ENCODE assay signal across 24 mouse cellular contexts in the genomic region with DNA sequence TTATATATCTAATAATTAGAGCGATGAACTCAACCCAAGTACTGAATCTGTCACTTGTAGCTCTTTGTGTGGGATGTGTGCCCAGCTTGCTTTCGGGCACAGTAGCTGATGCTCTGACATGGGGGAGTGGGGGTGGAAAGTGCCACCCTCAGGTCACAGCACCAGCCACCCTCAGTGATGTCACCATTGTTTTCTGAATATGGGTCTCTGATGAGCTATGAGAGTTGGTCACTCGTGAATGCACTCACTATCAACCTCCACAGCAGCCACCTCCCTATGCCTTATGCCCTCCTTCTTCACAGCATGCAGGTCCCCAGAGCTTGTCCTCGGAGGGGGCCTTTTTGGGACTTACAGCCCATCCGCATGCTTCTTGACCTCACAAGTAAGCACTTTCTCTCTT.
"Had no signal": no experiment of that assay in that cellular context is flagged by ENCODE, and none has a peak within 500 bp of the region (broad histone marks: within the 10 kb centered on the region; RNA-seq: fewer than 3 reads in every experiment).

No protein-coding gene starts in this region.

- H3K4me1 ChIP-seq: embryonic facial prominence, embryonic 10.5 days; embryonic facial prominence, embryonic 12.5 days had no signal

- H3K9me3 ChIP-seq: embryonic facial prominence, embryonic 10.5 days; embryonic facial prominence, embryonic 12.5 days; embryonic facial prominence, embryonic 13.5 days; embryonic facial prominence, embryonic 15.5 days; forebrain, embryonic 12.5 days; forebrain, embryonic 13.5 days; forebrain, embryonic 15.5 days had no signal

- H3K9ac ChIP-seq: embryonic facial prominence, embryonic 12.5 days; embryonic facial prominence, embryonic 13.5 days; embryonic facial prominence, embryonic 15.5 days; forebrain, embryonic 12.5 days; forebrain, embryonic 13.5 days; forebrain, embryonic 15.5 days; forebrain, postnatal 0 days had no signal

- H3K27ac ChIP-seq: embryonic facial prominence, embryonic 10.5 days; embryonic facial prominence, embryonic 12.5 days; embryonic facial prominence, embryonic 13.5 days; embryonic facial prominence, embryonic 15.5 days; forebrain, embryonic 12.5 days; forebrain, embryonic 15.5 days; gastrocnemius, adult 2 months; heart, adult 2 months had no signal

- ATAC-seq: forebrain, embryonic 13.5 days; forebrain, embryonic 15.5 days; forebrain, embryonic 16.5 days; forebrain, postnatal 0 days had no signal

- H3K4me2 ChIP-seq: embryonic facial prominence, embryonic 12.5 days; embryonic facial prominence, embryonic 13.5 days; embryonic facial prominence, embryonic 15.5 days; forebrain, embryonic 12.5 days; forebrain, embryonic 13.5 days; forebrain, embryonic 15.5 days had no signal

- H3K27me3 ChIP-seq: embryonic facial prominence, embryonic 12.5 days; embryonic facial prominence, embryonic 13.5 days; embryonic facial prominence, embryonic 15.5 days; forebrain, embryonic 12.5 days; forebrain, embryonic 13.5 days; forebrain, embryonic 15.5 days had no signal

- DNase-seq: cerebellum, adult 8-10 months; cerebellum, adult 9-10 months; cerebellum, adult 9-11 months; cerebellum, postnatal 25 days; cerebellum, postnatal 36 days; embryo, embryonic 11 days; forebrain, postnatal 0 days; gastrocnemius, adult 2 months; gastrocnemius, postnatal 10 days; gastrocnemius, postnatal 14 days; gastrocnemius, postnatal 25 days; gastrocnemius, postnatal 36 days; heart, adult 11 months; heart, adult 18-20 months; heart, adult 2 months had no signal

- H3K4me3 ChIP-seq: embryonic facial prominence, embryonic 10.5 days; embryonic facial prominence, embryonic 12.5 days; embryonic facial prominence, embryonic 13.5 days; embryonic facial prominence, embryonic 15.5 days; erythroblast, embryonic 14.5 days; forebrain, embryonic 12.5 days; forebrain, embryonic 13.5 days; forebrain, embryonic 15.5 days; gastrocnemius, adult 2 months; heart, adult 2 months had no signal

- H3K36me3 ChIP-seq: embryonic facial prominence, embryonic 10.5 days; embryonic facial prominence, embryonic 12.5 days; embryonic facial prominence, embryonic 13.5 days; embryonic facial prominence, embryonic 15.5 days; forebrain, embryonic 12.5 days; forebrain, embryonic 15.5 days had no signal
